Mouse (Mus musculus) ES-E14 (cell line): Measurements from ENCODE around the gene Vmn1r217. TPM values are rescaled to one million over a fixed set of nuclear protein-coding genes. Genes with fewer than 3 reads are reported as not detected.
"Not testable (repeated sequence)": the region's sequence is repeated elsewhere in the genome, so short reads cannot be mapped to it uniquely, and the experiment has no call there.

ENCODE experiments used
- DNase-seq: peaks from one replicate; pipeline ENCODE4 v3.0.0-alpha.2; 2013; ENCODE audit warnings: low read depth, low spot score
- H3K27ac ChIP-seq: 2 replicates; pipeline ENCODE4 v1.5.1; 2012; ENCODE audit warnings: low read depth, mild to moderate bottlenecking, low read length, moderate library complexity, mixed read lengths; ENCODE audit not compliant: poor library complexity, insufficient read depth, severe bottlenecking
- H3K36me3 ChIP-seq: 2 replicates; pipeline ENCODE4 v1.6.1; 2012; ENCODE audit warnings: mild to moderate bottlenecking, low read length, moderate library complexity, mixed read lengths; ENCODE audit not compliant: control insufficient read depth, poor library complexity, insufficient read depth, severe bottlenecking
- H3K4me1 ChIP-seq, 2 experiments: fragments of 150-350 bp in 1 of 2; sonication (generic) in 1 of 2; 2 replicates each; pipeline ENCODE4 v1.6.1; 2012; ENCODE audit warnings: low read length in 2 of 2, mild to moderate bottlenecking in 1 of 2, mixed read lengths in 1 of 2; ENCODE audit not compliant: control insufficient read depth in 2 of 2, insufficient read depth in 2 of 2, poor library complexity in 1 of 2
- H3K4me3 ChIP-seq, 2 experiments: fragments of 150-350 bp in 1 of 2; sonication (generic) in 1 of 2; 2 replicates each; pipeline ENCODE4 v1.5.1; 2012; ENCODE audit warnings: low read length in 2 of 2, low read depth in 1 of 2, mild to moderate bottlenecking in 1 of 2, mixed read lengths in 1 of 2; ENCODE audit not compliant: insufficient read depth in 1 of 2, poor library complexity in 1 of 2, severe bottlenecking in 1 of 2
- H3K9ac ChIP-seq: 2 replicates; pipeline ENCODE4 v1.6.1; 2012; ENCODE audit warnings: low read depth, mild to moderate bottlenecking, low read length, mixed read lengths; ENCODE audit not compliant: poor library complexity, insufficient read depth, severe bottlenecking
- H3K9me3 ChIP-seq: fragments of 150-350 bp; sonication (generic); 2 replicates; pipeline ENCODE4 v1.6.1; 2012; ENCODE audit warnings: low read depth, mild to moderate bottlenecking, low read length; ENCODE audit not compliant: control insufficient read depth, insufficient read depth
- CHD2 ChIP-seq: IDR thresholded peaks from 2 replicates; pipeline ENCODE4 v1.6.1; 2014; ENCODE audit warnings: mild to moderate bottlenecking, low read depth, low read length, inconsistent platforms
- HCFC1 ChIP-seq: IDR thresholded peaks from 2 replicates; pipeline ENCODE4 v1.6.1; 2012; ENCODE audit warnings: low read length, inconsistent platforms, borderline replicate concordance; ENCODE audit not compliant: insufficient read depth
- MAFK ChIP-seq: IDR thresholded peaks from 2 replicates; pipeline ENCODE4 v1.6.1; 2014; ENCODE audit warnings: mild to moderate bottlenecking, low read depth, low read length, inconsistent platforms; ENCODE audit not compliant: insufficient read depth
- ZC3H11A ChIP-seq: IDR thresholded peaks from 2 replicates; pipeline ENCODE4 v1.6.1; 2012; ENCODE audit warnings: low read depth, mild to moderate bottlenecking, inconsistent platforms, low read length, borderline replicate concordance
- ZNF384 ChIP-seq: IDR thresholded peaks from 2 replicates; pipeline ENCODE4 v1.6.1; 2012; ENCODE audit warnings: low read depth, low read length, inconsistent platforms
- in situ Hi-C, 2 experiments: fragments of 600-800 bp; cut with MboI; formaldehyde crosslinking; loops; one replicate each; pipeline ENCODE4 v1.15.1; 2025; ENCODE audit warnings: low sequenced_read_pairs in 2 of 2, inconsistent platforms in 1 of 2; ENCODE audit not compliant: unreplicated experiment in 2 of 2
- total RNA-seq: library from RNA; depleted of rRNA; stranded (reverse); fragments of 300-350 nt; gene quantifications from 2 replicates; pipeline ENCODE4 v1.2.3, GENCODE M21; 2012; rRNA removed

Gene Vmn1r217
- total RNA-seq, result not detected in 2 replicates

- H3K4me3 ChIP-seq, H3K36me3 ChIP-seq, DNase-seq, H3K9ac ChIP-seq, in situ Hi-C loops, H3K9me3 ChIP-seq, H3K4me1 ChIP-seq, H3K27ac ChIP-seq: not testable (repeated sequence)
These were observed at the start of gene Vmn1r217 for GRCm38 (mm10) chr13:23118126-23118525. TSS of gene Vmn1r217 (minus strand) at chr13:23118226.

GRCm38 (mm10) chr13:23166471-23166870 lies 48.4 kb upstream of the Vmn1r217 start:
- DNase-seq, H3K27ac ChIP-seq, H3K36me3 ChIP-seq, H3K9me3 ChIP-seq, H3K9ac ChIP-seq, in situ Hi-C loops, H3K4me1 ChIP-seq, H3K4me3 ChIP-seq: not testable (repeated sequence)

DNA sequence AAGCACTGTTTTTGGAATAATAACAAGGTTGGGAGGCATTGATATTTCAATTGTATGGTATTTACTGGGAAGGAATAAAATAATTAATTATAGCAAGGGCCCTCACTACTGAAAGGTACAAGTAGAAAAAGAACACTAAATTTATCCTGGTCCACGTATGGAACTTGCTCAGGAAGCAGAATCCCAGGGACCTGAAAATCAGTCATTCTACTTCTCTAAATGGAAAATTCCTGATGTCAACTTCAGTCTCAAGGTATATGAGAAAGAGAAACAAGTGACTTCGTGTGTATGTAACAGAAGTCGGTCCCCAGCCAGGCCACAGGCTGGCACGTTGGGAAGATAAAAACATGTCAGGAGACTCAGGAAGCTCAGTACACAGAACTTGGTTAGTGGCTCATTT lies 41.0 kb upstream of the Vmn1r217 start, which contains the start of gene Vmn1r219:
TSS of gene Vmn1r219 (plus strand) at position 301 of the 400 bp plus-strand sequence.
- Histone ChIP-seq H3K27ac (no peak within 1 kb of the TSS), H3K36me3 (no peaks in the 10 kb centered on the region), H3K9ac (no peak within 1 kb of the TSS), H3K4me3 (no peak within 1 kb of the TSS), H3K4me1 (peaks cover 0 to 2% of the 10 kb centered on the region in 2 experiments; a peak in 1 of 4 replicates), H3K9me3 (no peaks in the 10 kb centered on the region)
- in situ Hi-C loops, result no loop called here
- TF ChIP-seq ZNF384 (no peak), ZC3H11A (no peak), CHD2 (no peak), HCFC1 (no peak), MAFK (no peak)
- no peak for DNase-seq

DNA sequence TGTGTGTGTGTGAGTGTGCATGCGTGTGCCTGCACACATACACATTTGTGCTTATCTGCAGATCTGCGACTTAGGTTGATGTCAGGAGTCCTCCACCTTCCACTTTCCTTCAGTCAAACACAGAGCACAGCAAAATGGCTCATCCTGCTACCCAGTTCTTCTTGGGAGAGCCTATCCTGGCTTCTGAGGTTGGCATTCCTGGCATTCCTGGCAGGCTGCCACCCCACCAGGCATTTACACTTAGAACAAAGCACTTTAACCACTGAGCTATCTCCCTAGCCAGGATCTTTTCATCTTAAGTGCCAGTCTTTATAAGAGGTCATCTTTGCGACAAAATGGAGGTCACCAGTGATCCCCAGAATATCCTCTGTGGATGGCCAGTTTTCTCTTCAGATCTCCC lies 39.8 kb upstream of the Vmn1r217 start:
- Histone ChIP-seq H3K36me3 (no peaks in the 10 kb centered on the region), H3K9me3 (no peaks in the 10 kb centered on the region), H3K27ac (no peak overlapping the region), H3K9ac (no peak overlapping the region), H3K4me3 (no peak overlapping the region), H3K4me1 (peaks cover 0 to 2% of the 10 kb centered on the region in 2 experiments; a peak in 1 of 4 replicates)
- peak; percentile 34 for DNase-seq
- TF ChIP-seq MAFK (no peak), HCFC1 (no peak), CHD2 (no peak), ZNF384 (no peak), ZC3H11A (no peak)
- in situ Hi-C loops, result no loop called here

DNA sequence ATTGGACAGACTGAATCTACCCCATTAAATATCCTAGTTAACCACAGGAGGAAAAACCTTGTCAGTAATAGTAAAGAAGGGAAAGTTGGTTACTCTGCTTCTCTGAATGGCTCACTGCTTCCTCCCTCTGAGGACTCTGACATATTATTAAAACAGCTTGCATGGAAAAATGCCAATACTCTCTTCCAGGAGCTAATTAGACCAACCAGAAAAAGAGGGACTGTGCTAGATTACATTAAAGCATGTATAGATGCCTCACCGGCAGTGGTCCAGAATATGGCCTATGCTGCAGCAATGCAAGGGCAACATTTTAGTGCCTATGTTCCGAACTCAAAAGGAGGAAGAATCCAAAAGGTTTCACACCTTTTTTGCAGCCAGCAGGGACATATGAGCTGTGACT lies 20.9 kb upstream of the Vmn1r217 start:
- H3K4me3 ChIP-seq, result no peak overlapping the region
- in situ Hi-C loops, result no loop called here
- no peak for DNase-seq
- no peak overlapping the region for H3K9ac ChIP-seq
- H3K4me1 ChIP-seq, result no peaks in the 10 kb centered on the region
- no peak overlapping the region for H3K27ac ChIP-seq
- TF ChIP-seq MAFK (no peak), CHD2 (no peak)
- H3K36me3 ChIP-seq, result no peaks in the 10 kb centered on the region
- H3K9me3 ChIP-seq, result no peaks in the 10 kb centered on the region
